Mouse (Mus musculus) bone marrow macrophage, adult 2 months (primary cell): ENCODE data around the gene Grk2.

Experiments used
- CTCF ChIP-seq: IDR thresholded peaks from 2 replicates; pipeline ENCODE4 v1.5.1; 2012; ENCODE audit warnings: low read depth, mild to moderate bottlenecking, low read length, moderate library complexity
- POLR2A ChIP-seq: IDR thresholded peaks from 2 replicates; pipeline ENCODE4 v1.6.1; 2012; ENCODE audit warnings: mild to moderate bottlenecking, low read depth, low read length, borderline replicate concordance

DNA sequence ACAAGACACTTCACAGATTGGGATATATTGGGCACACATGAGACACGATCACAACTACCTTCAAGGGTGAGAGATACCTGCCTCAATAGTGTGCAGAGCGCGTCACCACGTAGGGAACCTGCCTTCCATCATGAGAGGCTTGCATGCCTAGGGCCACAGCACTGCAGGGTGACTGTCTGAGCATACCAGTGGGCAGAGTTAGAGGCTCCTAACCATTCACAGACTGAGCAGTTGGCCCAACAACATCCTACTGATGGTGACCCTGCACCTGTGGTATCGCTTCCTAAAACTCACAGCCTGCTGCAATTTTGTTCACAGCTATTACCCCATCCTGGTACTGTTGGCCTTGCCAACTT lies 2.4 kb downstream of the Grk2 start:
- TF ChIP-seq POLR2A (no peak), CTCF (no peak)
